Comparison of ENCODE assay signal across 26 mouse cellular contexts in genomic region chr5:81645557-81645956, GRCm38 (mm10).
DNase-seq lines count a peak whose midpoint lies in the region; ATAC-seq and TF ChIP-seq lines count a peak whose summit lies in the region.
"Had no signal": no experiment of that assay in that cellular context is flagged by ENCODE, and none has a peak within 500 bp of the region (broad histone marks: within the 10 kb centered on the region; RNA-seq: fewer than 3 reads in every experiment).

No protein-coding gene starts in this region.

- H3K9me3 ChIP-seq in kidney, embryonic 16.5 days (ENCODE audit: low read length) = no peaks in the 10 kb centered on the region
- no peaks in the 10 kb centered on the region for H3K9me3 ChIP-seq in midbrain, embryonic 13.5 days
- H3K9me3 ChIP-seq in midbrain, postnatal 0 days (ENCODE audit: low read length) = no peaks in the 10 kb centered on the region
- H3K9me3 ChIP-seq: embryonic facial prominence, embryonic 12.5 days; embryonic facial prominence, embryonic 15.5 days; forebrain, embryonic 13.5 days; heart, embryonic 10.5 days; heart, embryonic 13.5 days had no signal

- no peak overlapping the region for H3K4me3 ChIP-seq in kidney, embryonic 16.5 days (ENCODE audit: low read length)
- H3K4me3 ChIP-seq in midbrain, embryonic 13.5 days (replicated peaks) = no peak overlapping the region
- H3K4me3 ChIP-seq in midbrain, postnatal 0 days (ENCODE audit: low read depth, low read length) = no peak overlapping the region
- H3K4me3 ChIP-seq: embryonic facial prominence, embryonic 12.5 days; embryonic facial prominence, embryonic 15.5 days; forebrain, embryonic 13.5 days; heart, adult 2 months; heart, embryonic 10.5 days; heart, embryonic 13.5 days had no signal

- DNase-seq in kidney, postnatal 10 days = peak; percentile 9
- no peak for DNase-seq in midbrain, postnatal 0 days (ENCODE audit: low spot score)
- DNase-seq in right cerebral cortex, postnatal 14 days = peak; percentile 8
- DNase-seq in right cerebral cortex, postnatal 36 days (ENCODE audit: low spot score in 2 of 2) = no peak
- no peak for DNase-seq in thymus, postnatal 25 days
- DNase-seq: adrenal gland, adult 8-10 months; adrenal gland, postnatal 25 days; cerebellum, adult 11-12 months; cerebellum, adult 9-10 months; cerebellum, postnatal 25 days; gastrocnemius, postnatal 10 days; gastrocnemius, postnatal 36 days; heart, adult 2 months; heart, postnatal 14 days; heart, postnatal 4 days had no signal

- no peak overlapping the region for H3K4me2 ChIP-seq in kidney, embryonic 16.5 days (replicated peaks; ENCODE audit: low read depth, low read length)
- H3K4me2 ChIP-seq in midbrain, embryonic 13.5 days (replicated peaks) = no peak overlapping the region
- no peak overlapping the region for H3K4me2 ChIP-seq in midbrain, postnatal 0 days (ENCODE audit: low read depth, low read length, poor library complexity, severe bottlenecking)
- H3K4me2 ChIP-seq: embryonic facial prominence, embryonic 12.5 days; embryonic facial prominence, embryonic 15.5 days; forebrain, embryonic 13.5 days; heart, embryonic 13.5 days; hindbrain, embryonic 14.5 days had no signal

- H3K27ac ChIP-seq in kidney, embryonic 16.5 days (ENCODE audit: low read length) = no peak overlapping the region
- H3K27ac ChIP-seq in midbrain, embryonic 13.5 days = no peak overlapping the region
- no peak overlapping the region for H3K27ac ChIP-seq in midbrain, postnatal 0 days (ENCODE audit: low read depth, low read length)
- H3K27ac ChIP-seq: embryonic facial prominence, embryonic 12.5 days; embryonic facial prominence, embryonic 15.5 days; forebrain, embryonic 13.5 days; heart, adult 2 months; heart, embryonic 10.5 days; heart, embryonic 13.5 days; hindbrain, embryonic 14.5 days; hindbrain, postnatal 0 days had no signal

- no peak overlapping the region for H3K9ac ChIP-seq in kidney, embryonic 16.5 days (replicated peaks; ENCODE audit: low read length)
- H3K9ac ChIP-seq in midbrain, embryonic 13.5 days (replicated peaks) = no peak overlapping the region
- H3K9ac ChIP-seq in midbrain, postnatal 0 days (replicated peaks; ENCODE audit: low read length, poor library complexity, severe bottlenecking) = no peak overlapping the region
- H3K9ac ChIP-seq: embryonic facial prominence, embryonic 12.5 days; embryonic facial prominence, embryonic 15.5 days; forebrain, embryonic 13.5 days; heart, embryonic 13.5 days; hindbrain, embryonic 14.5 days had no signal

- no peak for TF ChIP-seq CTCF in midbrain, postnatal 0 days (IDR thresholded peaks at IDR 0.05)

- WGBS in kidney, embryonic 16.5 days = 77% methylated on average over 5 of the region's 5 CpGs
- WGBS in midbrain, embryonic 13.5 days = 84% methylated on average over 5 of the region's 5 CpGs
- WGBS in midbrain, postnatal 0 days = 88% methylated on average over 5 of the region's 5 CpGs

- ATAC-seq in kidney, embryonic 16.5 days (ENCODE audit: low FRiP score, low TSS enrichment) = no peak
- ATAC-seq in midbrain, embryonic 13.5 days = 0 out of 2 replicates have a peak, but pooled peaks have one; percentile 50
- ATAC-seq in midbrain, postnatal 0 days (ENCODE audit: low FRiP score) = no peak
- ATAC-seq: activated CD4-positive, CD25-positive, alpha-beta regulatory T cell, adult 4 months; forebrain, embryonic 13.5 days; forebrain, embryonic 16.5 days; hindbrain, postnatal 0 days had no signal

- no peaks in the 10 kb centered on the region for H3K27me3 ChIP-seq in kidney, embryonic 16.5 days (ENCODE audit: insufficient read depth, low read length)
- no peaks in the 10 kb centered on the region for H3K27me3 ChIP-seq in midbrain, embryonic 13.5 days
- no peaks in the 10 kb centered on the region for H3K27me3 ChIP-seq in midbrain, postnatal 0 days (ENCODE audit: insufficient read depth, low read length)
- H3K27me3 ChIP-seq: embryonic facial prominence, embryonic 12.5 days; embryonic facial prominence, embryonic 15.5 days; forebrain, embryonic 13.5 days; heart, embryonic 13.5 days had no signal

- H3K36me3 ChIP-seq in kidney, embryonic 16.5 days (ENCODE audit: insufficient read depth, low read length) = no peaks in the 10 kb centered on the region
- peaks cover 6% of the 10 kb centered on the region for H3K36me3 ChIP-seq in midbrain, embryonic 13.5 days
- H3K36me3 ChIP-seq in midbrain, postnatal 0 days (ENCODE audit: insufficient read depth, low read length) = peaks cover 5% of the 10 kb centered on the region; the same call in 1 of the 2 replicates
- H3K36me3 ChIP-seq: embryonic facial prominence, embryonic 12.5 days; heart, embryonic 10.5 days; heart, embryonic 13.5 days had no signal

- no peaks in the 10 kb centered on the region for H3K4me1 ChIP-seq in kidney, embryonic 16.5 days (ENCODE audit: insufficient read depth, low read length)
- H3K4me1 ChIP-seq in midbrain, embryonic 13.5 days (replicated peaks) = peaks cover 12% of the 10 kb centered on the region
- H3K4me1 ChIP-seq in midbrain, postnatal 0 days (ENCODE audit: insufficient read depth, low read length) = no peaks in the 10 kb centered on the region; the same call in 1 of the 2 replicates
- H3K4me1 ChIP-seq: embryonic facial prominence, embryonic 12.5 days; embryonic facial prominence, embryonic 15.5 days; heart, embryonic 10.5 days; heart, embryonic 13.5 days had no signal

Comparison
In these comparisons a context has a peak if more than half of its experiments do, and no peak if none do; other contexts are left out.
1. DNase-seq: peak in kidney, postnatal 10 days (single experiment) and right cerebral cortex, postnatal 14 days (single experiment); none in midbrain, postnatal 0 days (single experiment), right cerebral cortex, postnatal 36 days (0 of 2) and thymus, postnatal 25 days (single experiment).